Mouse (Mus musculus): ENCODE data around the gene Ccdc170. TPM values are rescaled to one million over a fixed set of nuclear protein-coding genes. Genes with fewer than 3 reads are reported as not detected.

Ccdc170 gene
- polyA plus RNA-seq, 1 experiment from 2014 or later = not detected

DNA sequence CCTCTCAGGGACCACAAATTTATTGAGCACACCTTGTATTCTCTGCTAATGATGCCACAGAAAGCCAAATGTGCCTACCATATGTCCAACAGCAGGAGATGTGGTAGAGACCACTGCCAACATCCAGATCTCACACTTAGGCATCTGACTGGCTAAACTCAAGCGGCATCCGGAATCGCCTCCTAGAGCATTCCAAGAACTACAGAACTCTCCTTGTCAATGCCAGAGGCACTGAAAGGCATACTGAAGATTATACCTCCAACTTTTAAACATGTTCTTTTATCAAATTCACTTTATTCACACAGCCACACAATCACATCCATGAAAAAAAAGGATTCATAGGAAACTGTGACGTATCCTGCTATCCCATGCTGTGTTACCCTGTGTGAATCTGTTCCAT is 88.5 kb downstream of the Ccdc170 start:
- H3K4me1 ChIP-seq (replicated peaks) = no peaks in the 10 kb centered on the region
- WGBS = 87% methylated on average over 4 of the region's 4 CpGs
- no peak overlapping the region for H3K9ac ChIP-seq
- H3K4me2 ChIP-seq = no peak overlapping the region
- no peak overlapping the region for H3K27ac ChIP-seq
- no peak for ATAC-seq (replicated peaks; ENCODE audit: insufficient number of reproducible peaks, insufficient read depth, low FRiP score, low read depth)
- H3K36me3 ChIP-seq = no peaks in the 10 kb centered on the region
- no peaks in the 10 kb centered on the region for H3K9me3 ChIP-seq (replicated peaks)
- no peaks in the 10 kb centered on the region for H3K27me3 ChIP-seq
- no peak overlapping the region for H3K4me3 ChIP-seq

DNA sequence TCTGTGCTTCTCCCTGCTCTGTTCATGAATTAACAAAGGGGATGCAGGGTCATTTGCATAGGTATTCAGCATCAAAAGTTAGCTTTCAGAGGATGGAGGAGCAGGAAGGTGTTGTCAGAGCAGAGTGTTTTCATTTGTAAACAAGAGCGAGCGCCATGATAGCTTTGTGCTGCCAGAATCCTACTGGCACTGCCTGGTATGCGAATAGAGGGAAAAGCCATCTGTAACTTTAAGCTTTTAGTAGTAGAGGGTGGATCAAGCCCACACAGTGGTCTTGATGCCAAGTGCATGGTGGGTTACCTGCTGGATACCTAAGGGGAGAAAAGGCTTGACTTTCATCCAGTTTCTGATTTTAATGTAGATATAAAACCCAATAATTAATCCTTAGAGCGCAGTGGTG is 89.0 kb downstream of the Ccdc170 start:
- ATAC-seq (replicated peaks; ENCODE audit: insufficient number of reproducible peaks, insufficient read depth, low FRiP score, low read depth) = no peak

DNA sequence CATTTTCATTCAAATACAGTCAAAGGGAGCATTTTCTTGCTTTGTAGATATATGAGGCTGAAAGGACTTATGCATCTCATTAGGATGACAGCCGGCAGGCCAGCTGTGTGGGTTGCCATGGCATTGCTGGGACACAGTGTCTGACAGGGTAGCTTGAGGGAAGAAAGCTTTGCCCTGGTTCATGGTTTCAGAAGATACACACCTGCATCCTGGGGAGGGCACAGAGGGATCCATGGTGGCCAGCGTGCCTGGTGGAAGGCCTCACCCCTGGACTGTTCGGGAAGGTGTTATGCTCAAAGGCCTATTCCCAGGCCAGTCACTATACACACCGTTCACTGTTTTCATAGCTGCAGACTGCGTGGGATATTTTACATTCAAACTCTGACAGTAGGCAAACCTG is 99.6 kb downstream of the Ccdc170 start:
- Histone ChIP-seq H3K4me1 (replicated peaks) (no peaks in the 10 kb centered on the region), H3K4me3 (no peak overlapping the region), H3K27me3 (no peaks in the 10 kb centered on the region), H3K4me2 (no peak overlapping the region), H3K36me3 (no peaks in the 10 kb centered on the region), H3K27ac (no peak overlapping the region), H3K9ac (no peak overlapping the region), H3K9me3 (replicated peaks) (no peaks in the 10 kb centered on the region)
- WGBS = 81% methylated on average over 5 of the region's 5 CpGs
- no peak for ATAC-seq (replicated peaks; ENCODE audit: insufficient number of reproducible peaks, insufficient read depth, low FRiP score, low read depth)

More for the DNA sequence above, 89.0 kb downstream of the Ccdc170 start:
- Histone ChIP-seq H3K36me3 (no peaks in the 10 kb centered on the region), H3K4me1 (replicated peaks) (no peaks in the 10 kb centered on the region), H3K4me2 (no peak overlapping the region), H3K9ac (no peak overlapping the region), H3K27me3 (no peaks in the 10 kb centered on the region), H3K4me3 (no peak overlapping the region), H3K27ac (no peak overlapping the region), H3K9me3 (replicated peaks) (no peaks in the 10 kb centered on the region)
- 76% methylated on average over 4 of the region's 4 CpGs for WGBS

DNA sequence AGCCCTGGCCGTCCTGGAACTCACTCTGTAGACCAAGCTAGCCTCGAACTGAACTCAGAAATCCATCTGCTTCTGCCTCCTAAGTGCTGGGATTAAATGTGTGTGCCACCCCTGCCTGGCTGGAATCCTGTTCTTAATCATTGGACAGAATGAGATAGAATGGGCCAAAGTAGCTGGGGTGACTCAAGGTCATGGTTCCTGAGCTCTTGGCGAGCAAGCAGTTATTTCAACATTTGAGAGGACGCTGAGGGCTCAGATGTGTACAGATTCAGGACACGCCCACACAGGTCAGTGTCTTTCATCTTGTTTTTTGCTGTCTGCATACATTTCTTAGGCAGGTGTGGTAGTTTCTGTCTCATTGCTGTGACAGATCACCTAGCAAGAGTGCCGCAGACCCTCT is 104.4 kb downstream of the Ccdc170 start:
- Histone ChIP-seq H3K36me3 (no peaks in the 10 kb centered on the region), H3K4me1 (replicated peaks) (no peaks in the 10 kb centered on the region), H3K27me3 (no peaks in the 10 kb centered on the region), H3K9me3 (replicated peaks) (no peaks in the 10 kb centered on the region), H3K9ac (no peak overlapping the region), H3K4me3 (no peak overlapping the region), H3K4me2 (no peak overlapping the region), H3K27ac (no peak overlapping the region)
- ATAC-seq (replicated peaks; ENCODE audit: insufficient number of reproducible peaks, insufficient read depth, low FRiP score, low read depth) = no peak
- WGBS = 82% methylated on average over 6 of the region's 6 CpGs

DNA sequence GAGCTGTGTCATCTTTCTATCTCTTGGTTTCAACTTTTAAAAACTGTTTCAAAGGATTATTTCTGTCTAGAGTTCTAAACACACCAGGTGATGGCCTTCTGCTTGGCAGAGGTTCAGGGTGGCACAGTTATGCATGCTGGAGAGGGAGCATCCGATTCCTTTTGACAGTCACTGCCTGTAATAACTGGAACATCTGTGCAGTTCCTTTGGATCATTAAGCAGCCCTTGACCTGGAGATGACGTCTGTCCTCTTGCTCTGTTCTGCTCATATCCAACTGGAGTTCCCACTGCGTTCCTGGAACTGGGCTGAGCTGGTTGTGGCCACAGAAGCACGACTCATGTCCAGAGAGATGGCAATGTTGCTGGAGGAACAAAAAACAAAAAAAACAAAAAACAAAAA is 107.3 kb downstream of the Ccdc170 start:
- no peaks in the 10 kb centered on the region for H3K9me3 ChIP-seq (replicated peaks)
- 83% methylated on average over 4 of the region's 4 CpGs for WGBS
- no peak overlapping the region for H3K4me3 ChIP-seq
- H3K4me2 ChIP-seq = no peak overlapping the region
- H3K36me3 ChIP-seq = no peaks in the 10 kb centered on the region
- H3K4me1 ChIP-seq (replicated peaks) = no peaks in the 10 kb centered on the region
- ATAC-seq (replicated peaks; ENCODE audit: insufficient number of reproducible peaks, insufficient read depth, low FRiP score, low read depth) = no peak
- no peak overlapping the region for H3K27ac ChIP-seq
- no peaks in the 10 kb centered on the region for H3K27me3 ChIP-seq
- H3K9ac ChIP-seq = no peak overlapping the region

DNA sequence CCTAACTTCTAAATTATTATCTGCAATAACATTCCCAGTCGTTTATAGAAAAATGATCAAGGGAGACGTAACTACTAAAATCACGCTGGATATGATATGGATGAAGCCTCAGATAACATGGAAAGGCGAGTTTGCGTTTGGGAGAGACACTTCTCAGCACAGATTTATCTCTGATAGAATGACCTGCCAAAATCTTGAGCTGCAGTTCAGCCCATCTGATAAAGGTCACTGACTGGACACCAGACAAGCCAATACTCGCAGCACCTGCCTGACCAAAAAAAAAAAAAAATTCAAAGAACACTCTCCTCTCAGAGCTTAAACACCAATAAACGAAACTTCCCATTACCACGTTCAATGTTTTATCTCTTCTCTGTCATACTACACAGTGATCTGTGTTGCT is 108.7 kb downstream of the Ccdc170 start:
- Histone ChIP-seq H3K27ac (no peak overlapping the region), H3K4me1 (replicated peaks) (no peaks in the 10 kb centered on the region), H3K9ac (no peak overlapping the region), H3K36me3 (no peaks in the 10 kb centered on the region), H3K4me2 (no peak overlapping the region), H3K27me3 (no peaks in the 10 kb centered on the region), H3K4me3 (no peak overlapping the region), H3K9me3 (replicated peaks) (no peaks in the 10 kb centered on the region)
- 69% methylated on average over 8 of the region's 8 CpGs for WGBS
- no peak for ATAC-seq (replicated peaks; ENCODE audit: insufficient number of reproducible peaks, insufficient read depth, low FRiP score, low read depth)

DNA sequence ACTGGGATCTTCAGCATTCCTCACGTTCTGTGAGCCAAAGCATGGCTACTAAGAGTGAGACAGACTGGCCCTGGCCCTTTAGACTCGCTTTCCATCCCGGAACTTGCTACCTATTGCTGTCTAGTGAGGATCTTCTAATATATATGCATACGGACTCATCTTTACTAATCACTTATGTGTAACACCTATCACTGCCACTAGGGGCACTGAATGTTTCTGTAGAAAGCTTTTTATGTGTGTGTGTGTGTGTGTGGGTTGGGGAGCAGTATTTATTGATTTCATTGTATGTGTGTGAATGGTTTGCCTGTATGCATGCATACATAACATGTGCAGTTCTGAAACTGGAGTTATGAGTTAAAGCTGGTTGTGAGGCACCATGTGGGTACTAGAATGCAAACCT is 111.5 kb downstream of the Ccdc170 start:
- Histone ChIP-seq H3K27ac (no peak overlapping the region), H3K9ac (no peak overlapping the region), H3K4me1 (replicated peaks) (no peaks in the 10 kb centered on the region), H3K27me3 (no peaks in the 10 kb centered on the region), H3K4me2 (no peak overlapping the region), H3K4me3 (no peak overlapping the region), H3K9me3 (replicated peaks) (no peaks in the 10 kb centered on the region), H3K36me3 (no peaks in the 10 kb centered on the region)
- ATAC-seq (replicated peaks; ENCODE audit: insufficient number of reproducible peaks, insufficient read depth, low FRiP score, low read depth) = no peak
- 63% methylated on average over 4 of the region's 4 CpGs for WGBS

DNA sequence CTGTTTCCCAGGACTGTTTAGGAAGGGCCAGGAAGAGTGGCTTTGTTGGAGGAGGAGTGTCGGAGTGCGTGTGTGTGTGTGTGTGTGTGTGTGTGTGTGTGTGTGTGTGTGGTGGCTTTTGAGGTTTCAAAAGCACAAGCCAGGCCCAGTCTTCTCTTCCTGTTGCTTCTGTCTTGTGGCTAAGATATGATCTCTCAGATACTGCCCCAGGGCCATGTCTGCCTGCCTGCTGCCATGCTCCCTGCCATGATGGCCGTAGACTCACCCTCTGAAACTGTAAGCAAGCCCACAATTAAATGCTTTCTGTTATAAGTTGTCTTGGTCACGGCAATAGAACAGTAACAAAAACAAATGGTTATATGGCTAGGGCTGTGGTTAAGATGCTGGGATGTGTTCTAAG is 114.9 kb downstream of the Ccdc170 start:
- Histone ChIP-seq H3K27me3 (no peaks in the 10 kb centered on the region), H3K36me3 (no peaks in the 10 kb centered on the region), H3K9me3 (replicated peaks) (no peaks in the 10 kb centered on the region), H3K4me2 (no peak overlapping the region), H3K4me1 (replicated peaks) (no peaks in the 10 kb centered on the region), H3K4me3 (no peak overlapping the region), H3K9ac (no peak overlapping the region), H3K27ac (no peak overlapping the region)
- WGBS = 78% methylated on average over 4 of the region's 4 CpGs
- no peak for ATAC-seq (replicated peaks; ENCODE audit: insufficient number of reproducible peaks, insufficient read depth, low FRiP score, low read depth)

DNA sequence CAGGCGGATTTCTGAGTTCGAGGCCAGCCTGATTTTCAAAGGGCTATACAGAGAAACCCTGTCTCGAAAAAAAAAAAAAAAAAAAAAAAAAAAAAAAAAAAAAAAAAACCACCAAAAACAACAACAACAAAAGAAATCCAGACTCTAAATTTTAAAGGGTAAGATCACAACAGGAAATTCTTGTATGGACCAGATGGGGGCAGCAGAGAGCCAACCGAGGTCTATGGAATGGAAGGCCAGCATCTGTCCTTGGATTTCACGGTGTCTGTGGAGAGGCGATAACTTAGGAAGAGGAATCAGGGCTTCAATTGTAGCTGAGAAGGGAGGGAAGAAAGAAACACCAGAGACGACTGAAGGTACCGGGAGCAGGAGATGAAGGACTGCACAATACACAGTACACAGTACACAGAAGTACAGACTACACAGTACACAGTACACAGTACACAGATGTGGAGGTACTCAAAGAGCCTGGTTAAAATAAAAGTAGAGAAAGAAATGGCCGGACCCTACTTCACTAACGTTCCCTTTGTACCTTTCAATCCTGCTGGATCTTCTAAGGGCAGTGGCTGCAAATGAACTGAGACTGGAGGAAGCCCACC is 116.0 kb downstream of the Ccdc170 start:
- Histone ChIP-seq H3K36me3 (no peaks in the 10 kb centered on the region), H3K4me1 (replicated peaks) (no peaks in the 10 kb centered on the region), H3K9me3 (replicated peaks) (no peaks in the 10 kb centered on the region), H3K9ac (no peak overlapping the region), H3K27ac (no peak overlapping the region), H3K27me3 (no peaks in the 10 kb centered on the region), H3K4me2 (no peak overlapping the region), H3K4me3 (no peak overlapping the region)
- ATAC-seq (replicated peaks; ENCODE audit: insufficient number of reproducible peaks, insufficient read depth, low FRiP score, low read depth) = no peak
- 61% methylated on average over 10 of the region's 10 CpGs for WGBS

DNA sequence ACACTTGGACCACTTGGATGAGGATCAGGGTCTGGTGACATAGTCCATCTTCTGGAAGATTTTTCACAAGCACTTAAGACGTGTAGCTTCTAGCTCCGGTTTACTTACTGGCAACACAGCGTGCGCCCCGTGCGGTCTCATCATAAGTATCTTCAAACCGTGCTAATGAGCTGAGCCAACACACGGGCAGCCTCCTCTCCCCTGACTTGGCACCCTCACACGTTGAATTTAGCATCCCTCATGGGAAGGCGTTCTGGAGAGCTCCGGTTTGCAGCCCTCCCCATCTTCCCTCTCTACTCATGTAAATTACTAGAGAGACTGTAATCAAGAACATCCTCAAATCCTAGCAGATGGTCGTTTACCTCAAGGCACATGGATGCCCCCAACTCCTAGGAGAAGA is 116.6 kb downstream of the Ccdc170 start:
- no peak overlapping the region for H3K9ac ChIP-seq
- WGBS = 78% methylated on average over 12 of the region's 12 CpGs
- H3K4me3 ChIP-seq = no peak overlapping the region
- no peaks in the 10 kb centered on the region for H3K4me1 ChIP-seq (replicated peaks)
- no peak overlapping the region for H3K27ac ChIP-seq
- H3K36me3 ChIP-seq = no peaks in the 10 kb centered on the region
- H3K4me2 ChIP-seq = no peak overlapping the region
- H3K27me3 ChIP-seq = no peaks in the 10 kb centered on the region
- ATAC-seq (replicated peaks; ENCODE audit: insufficient number of reproducible peaks, insufficient read depth, low FRiP score, low read depth) = no peak
- H3K9me3 ChIP-seq (replicated peaks) = no peaks in the 10 kb centered on the region

DNA sequence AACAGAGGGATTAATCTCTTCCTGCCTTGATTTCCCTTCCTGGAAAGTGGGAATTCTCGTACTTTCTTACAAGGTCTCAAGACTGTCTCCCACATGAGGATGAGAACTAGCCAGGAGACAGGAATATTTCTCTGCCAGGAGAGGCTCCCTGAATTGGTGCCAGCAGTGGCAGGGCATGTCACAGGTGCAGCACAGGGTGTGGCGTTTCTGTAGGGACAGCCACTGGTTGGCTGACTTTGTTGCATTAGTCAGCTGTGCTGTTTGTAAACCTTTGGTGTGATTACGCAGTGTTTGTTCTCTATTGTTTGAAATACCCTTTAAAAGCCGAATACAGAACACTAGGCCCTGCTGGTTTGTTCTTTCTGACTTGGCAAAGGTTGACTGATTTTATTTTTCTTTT is 117.3 kb downstream of the Ccdc170 start:
- H3K4me3 ChIP-seq = no peak overlapping the region
- no peak for ATAC-seq (replicated peaks; ENCODE audit: insufficient number of reproducible peaks, insufficient read depth, low FRiP score, low read depth)
- H3K9ac ChIP-seq = no peak overlapping the region
- WGBS = 75% methylated on average over 4 of the region's 4 CpGs
- no peaks in the 10 kb centered on the region for H3K9me3 ChIP-seq (replicated peaks)
- H3K4me1 ChIP-seq (replicated peaks) = no peaks in the 10 kb centered on the region
- H3K4me2 ChIP-seq = no peak overlapping the region
- no peaks in the 10 kb centered on the region for H3K36me3 ChIP-seq
- H3K27ac ChIP-seq = no peak overlapping the region
- no peaks in the 10 kb centered on the region for H3K27me3 ChIP-seq

DNA sequence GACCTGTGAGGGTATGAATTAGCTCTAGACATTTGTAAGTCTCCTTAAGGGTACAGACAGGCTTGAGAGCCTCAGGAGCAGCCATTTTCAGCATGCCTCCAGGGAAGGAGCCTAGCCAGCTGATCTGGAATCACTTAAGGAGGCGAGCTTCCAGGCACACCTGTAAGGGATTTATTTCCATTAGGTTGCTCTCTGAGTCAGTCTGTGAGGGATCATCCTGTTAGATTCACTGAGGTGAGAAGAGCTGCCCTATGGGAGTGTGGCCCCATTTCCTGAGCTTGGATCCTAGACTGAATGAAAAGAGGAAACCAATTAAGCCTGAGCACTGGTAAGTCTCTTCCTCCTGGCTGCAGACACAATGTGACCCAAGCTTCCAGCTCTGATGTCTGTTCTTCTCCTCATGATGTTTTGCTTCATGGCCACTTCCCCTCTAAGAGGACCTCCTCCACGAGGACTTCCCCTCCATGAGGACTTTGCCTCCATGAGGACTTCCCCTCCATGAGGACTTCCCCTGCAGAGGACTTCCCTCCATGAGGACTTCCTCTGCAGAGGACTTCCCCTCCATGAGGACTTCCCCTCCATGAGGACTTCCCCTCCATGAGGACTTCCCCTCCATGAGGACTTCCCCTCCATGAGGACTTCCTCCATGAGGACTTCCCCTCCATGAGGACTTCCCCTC is 118.6 kb downstream of the Ccdc170 start:
- no peaks in the 10 kb centered on the region for H3K9me3 ChIP-seq (replicated peaks)
- H3K36me3 ChIP-seq = no peaks in the 10 kb centered on the region
- H3K4me2 ChIP-seq = no peak overlapping the region
- no peak for ATAC-seq (replicated peaks; ENCODE audit: insufficient number of reproducible peaks, insufficient read depth, low FRiP score, low read depth)
- no peak overlapping the region for H3K9ac ChIP-seq
- 60% methylated on average over 2 of the region's 2 CpGs for WGBS
- H3K27ac ChIP-seq = no peak overlapping the region
- H3K27me3 ChIP-seq = no peaks in the 10 kb centered on the region
- no peak overlapping the region for H3K4me3 ChIP-seq
- H3K4me1 ChIP-seq (replicated peaks) = no peaks in the 10 kb centered on the region
